Mouse (Mus musculus) kidney, embryonic 14.5 days (tissue): ENCODE measurements around the gene 1110008L16Rik. TPM values are rescaled to one million over a fixed set of nuclear protein-coding genes. Genes with fewer than 3 reads are reported as not detected.

ENCODE experiments used
- ATAC-seq: fragments of 200-750 bp; cut with Nextera tagmentation; 2 replicates; pipeline ENCODE4 v1.8.0; 2017; ENCODE audit warnings: moderate number of reproducible peaks, mild to moderate bottlenecking, moderate TSS enrichment, moderate library complexity; ENCODE audit not compliant: low FRiP score, low TSS enrichment
- H3K27ac ChIP-seq: fragments of 300-500 bp; sonication (generic); 2 replicates; pipeline ENCODE4 v1.5.1; 2014; ENCODE audit warnings: low read depth, mild to moderate bottlenecking, low read length, moderate library complexity, mixed read lengths
- H3K27me3 ChIP-seq: fragments of 300-500 bp; sonication (generic); 2 replicates; pipeline ENCODE4 v1.6.1; 2014; ENCODE audit warnings: mild to moderate bottlenecking, low read length; ENCODE audit not compliant: control insufficient read depth, insufficient read depth
- H3K36me3 ChIP-seq: fragments of 300-500 bp; sonication (generic); 2 replicates; pipeline ENCODE4 v1.6.1; 2014; ENCODE audit warnings: low read length, mixed read lengths; ENCODE audit not compliant: control insufficient read depth, insufficient read depth
- H3K4me1 ChIP-seq: fragments of 300-500 bp; sonication (generic); 2 replicates; pipeline ENCODE4 v1.6.1; 2014; ENCODE audit warnings: low read length, mixed read lengths; ENCODE audit not compliant: control insufficient read depth, insufficient read depth
- H3K4me2 ChIP-seq: fragments of 300-500 bp; sonication (generic); replicated peaks from 2 replicates; pipeline ENCODE4 v1.6.1; 2014; ENCODE audit warnings: low read depth, mild to moderate bottlenecking, low read length
- H3K4me3 ChIP-seq: fragments of 300-500 bp; sonication (generic); 2 replicates; pipeline ENCODE4 v1.5.1; 2014; ENCODE audit warnings: mild to moderate bottlenecking, low read length
- H3K9ac ChIP-seq: fragments of 300-500 bp; sonication (generic); 2 replicates; pipeline ENCODE4 v1.6.1; 2014; ENCODE audit warnings: low read depth, mild to moderate bottlenecking, low read length, moderate library complexity
- H3K9me3 ChIP-seq: fragments of 300-500 bp; sonication (generic); 2 replicates; pipeline ENCODE4 v1.6.1; 2016; ENCODE audit warnings: low read length; ENCODE audit not compliant: control insufficient read depth
- WGBS: fragments of 180-500 bp; shearing (Covaris S2); extraction: QIAGEN DNeasy Blood & Tissue Kit; methylation state at CpG from one replicate; pipeline ENCODE4 v1.1.7; 2014; 5-methylcytosine and 5-hydroxymethylcytosine counted together
- polyA plus RNA-seq: library from polyadenylated mRNA; unstranded; fragments of >200 nt; fragmentation: Nextera tagmentation; extraction: Ambion mirVana; gene quantifications from 2 replicates; pipeline ENCODE4 v1.2.1, GENCODE M21; 2014

Gene 1110008L16Rik
- polyA plus RNA-seq, 1 experiment from 2014 or later, result 17.9 TPM

GRCm38 (mm10) chr12:55353423-55353822 lies 54.0 kb downstream of the 1110008L16Rik start:
- Histone ChIP-seq H3K9me3 (no peaks in the 10 kb centered on the region), H3K9ac (no peak overlapping the region), H3K27me3 (no peaks in the 10 kb centered on the region), H3K27ac (no peak overlapping the region), H3K36me3 (no peaks in the 10 kb centered on the region), H3K4me1 (no peaks in the 10 kb centered on the region), H3K4me3 (no peak overlapping the region), H3K4me2 (no peak overlapping the region)
- WGBS, result 63% methylated on average over 6 of the region's 6 CpGs
- no peak for ATAC-seq

GRCm38 (mm10) chr12:55354904-55355303 lies 55.5 kb downstream of the 1110008L16Rik start:
- Histone ChIP-seq H3K4me1 (no peaks in the 10 kb centered on the region), H3K27me3 (no peaks in the 10 kb centered on the region), H3K9me3 (no peaks in the 10 kb centered on the region), H3K4me3 (no peak overlapping the region), H3K27ac (no peak overlapping the region), H3K4me2 (no peak overlapping the region), H3K9ac (no peak overlapping the region), H3K36me3 (no peaks in the 10 kb centered on the region)
- peak; percentile 72 for ATAC-seq
- 69% methylated on average over 4 of the region's 4 CpGs for WGBS

DNA sequence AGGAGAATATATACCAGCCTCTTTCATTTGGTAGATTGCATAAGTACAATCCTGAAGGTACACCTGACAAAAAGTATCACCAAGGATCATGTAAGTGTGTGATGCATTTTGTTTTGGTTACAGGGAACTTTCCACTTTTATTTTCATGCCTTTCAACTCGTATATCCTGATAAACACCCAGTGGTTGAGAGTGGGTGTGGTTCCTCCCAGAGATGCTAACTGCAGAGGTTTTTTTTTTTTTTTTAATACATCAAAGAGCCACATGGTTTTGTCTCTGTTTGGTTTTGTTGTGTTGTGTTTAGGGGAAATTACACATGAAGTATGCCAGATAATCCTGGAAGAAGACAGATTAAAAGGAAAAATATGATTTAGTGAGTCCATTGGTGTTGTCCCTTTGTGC lies 57.9 kb downstream of the 1110008L16Rik start:
- H3K27me3 ChIP-seq, result no peaks in the 10 kb centered on the region
- no peak for ATAC-seq
- no peak overlapping the region for H3K9ac ChIP-seq
- H3K9me3 ChIP-seq, result no peaks in the 10 kb centered on the region
- H3K4me3 ChIP-seq, result no peak overlapping the region
- 64% methylated on average over 1 of the region's 1 CpGs for WGBS
- H3K4me2 ChIP-seq, result no peak overlapping the region
- no peaks in the 10 kb centered on the region for H3K36me3 ChIP-seq
- no peaks in the 10 kb centered on the region for H3K4me1 ChIP-seq
- no peak overlapping the region for H3K27ac ChIP-seq

GRCm38 (mm10) chr12:55360929-55361328 lies 61.6 kb downstream of the 1110008L16Rik start:
- Histone ChIP-seq H3K9me3 (no peaks in the 10 kb centered on the region), H3K27ac (no peak overlapping the region), H3K4me2 (no peak overlapping the region), H3K27me3 (no peaks in the 10 kb centered on the region), H3K9ac (no peak overlapping the region), H3K4me1 (no peaks in the 10 kb centered on the region), H3K4me3 (no peak overlapping the region), H3K36me3 (no peaks in the 10 kb centered on the region)
- 75% methylated on average over 5 of the region's 5 CpGs for WGBS
- no peak for ATAC-seq

DNA sequence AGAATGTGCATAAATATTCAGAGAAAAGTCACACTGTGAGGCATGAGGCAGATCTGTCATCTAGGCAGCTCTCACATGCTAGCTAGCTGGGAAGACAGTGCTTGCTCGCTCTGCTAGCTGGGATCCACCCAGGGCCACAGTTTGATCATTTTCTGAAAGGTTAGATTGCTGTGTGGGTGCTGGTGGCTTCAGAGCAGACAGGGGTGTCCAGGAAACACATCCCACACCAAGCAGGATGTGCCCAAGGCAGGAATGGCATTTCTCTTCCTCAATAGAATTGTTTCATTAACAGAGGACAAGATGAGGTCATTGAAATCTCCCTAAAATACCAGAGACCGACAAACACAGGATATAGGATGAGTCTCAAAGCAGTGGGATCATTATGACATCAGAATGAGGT lies 65.7 kb downstream of the 1110008L16Rik start:
- Histone ChIP-seq H3K27me3 (no peaks in the 10 kb centered on the region), H3K4me2 (no peak overlapping the region), H3K9me3 (no peaks in the 10 kb centered on the region), H3K4me3 (no peak overlapping the region), H3K27ac (no peak overlapping the region), H3K36me3 (no peaks in the 10 kb centered on the region), H3K4me1 (no peaks in the 10 kb centered on the region), H3K9ac (no peak overlapping the region)
- WGBS, result 67% methylated on average over 2 of the region's 2 CpGs
- no peak for ATAC-seq

DNA sequence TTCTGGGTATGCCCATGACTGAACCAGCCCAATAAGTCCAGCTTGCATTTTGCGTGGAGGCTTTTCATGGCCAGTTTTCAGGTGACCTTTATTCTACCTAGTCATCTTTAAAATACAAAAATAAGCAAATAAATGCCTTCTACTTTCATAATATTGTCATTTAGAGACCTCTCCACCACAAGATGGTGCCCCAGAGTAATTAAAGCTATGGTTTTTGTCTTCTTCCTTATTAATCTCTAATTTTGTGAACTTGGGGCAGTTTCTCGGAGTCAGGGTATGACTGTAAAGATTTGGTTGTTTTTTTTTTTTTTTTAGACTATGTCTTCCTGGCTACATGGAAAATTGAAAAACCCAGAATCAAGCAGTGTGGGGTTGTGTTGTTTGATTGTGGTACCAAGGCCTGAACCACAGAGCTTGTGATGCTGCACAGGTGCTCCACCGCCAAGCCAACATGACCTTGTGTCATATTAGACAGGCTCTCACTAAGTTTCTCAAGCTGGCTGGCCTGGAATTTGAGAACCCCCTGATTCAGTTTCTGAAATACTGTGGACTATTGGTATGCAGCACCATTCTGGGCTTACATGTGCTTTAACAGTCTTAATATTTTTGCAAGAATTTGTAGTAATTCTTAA lies 73.2 kb downstream of the 1110008L16Rik start:
- Histone ChIP-seq H3K9ac (no peak overlapping the region), H3K4me1 (no peaks in the 10 kb centered on the region), H3K9me3 (no peaks in the 10 kb centered on the region), H3K27ac (no peak overlapping the region), H3K4me3 (no peak overlapping the region), H3K36me3 (no peaks in the 10 kb centered on the region), H3K4me2 (no peak overlapping the region), H3K27me3 (no peaks in the 10 kb centered on the region)
- no peak for ATAC-seq
- WGBS, result 84% methylated on average over 3 of the region's 3 CpGs

DNA sequence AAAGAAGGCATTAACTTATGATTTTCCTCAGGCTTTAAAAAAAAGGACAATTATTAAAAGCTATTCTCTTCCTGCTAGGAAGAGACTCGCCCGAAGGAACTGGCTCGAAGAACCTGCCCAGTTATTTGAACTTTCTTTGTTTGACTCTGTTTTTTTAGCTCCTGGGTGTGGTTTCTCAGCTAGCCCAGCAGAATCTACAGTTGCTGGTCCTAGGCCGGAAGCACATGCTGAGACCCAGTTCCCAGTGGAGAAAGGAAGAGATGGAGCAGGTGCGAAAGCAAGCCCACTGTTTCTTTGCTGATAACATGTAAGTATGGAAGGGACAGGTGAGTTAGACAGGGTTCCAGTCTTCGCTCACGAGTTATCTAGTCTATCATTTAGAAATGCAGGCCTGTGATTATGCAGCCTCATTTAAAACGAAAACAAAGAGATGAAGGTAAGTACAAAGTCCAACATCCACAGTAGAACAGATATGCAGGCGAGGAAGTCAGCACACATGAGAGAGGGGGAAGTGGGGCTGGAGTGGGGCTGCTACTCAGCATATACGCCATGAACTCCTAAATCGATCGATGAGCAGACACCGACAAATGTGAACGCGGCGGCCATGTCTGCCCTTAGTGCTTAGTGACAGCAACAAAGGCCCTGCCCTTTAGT lies 77.7 kb downstream of the 1110008L16Rik start:
- peaks cover 5% of the 10 kb centered on the region for H3K36me3 ChIP-seq
- no peak overlapping the region for H3K9ac ChIP-seq
- H3K4me3 ChIP-seq, result no peak overlapping the region
- no peak overlapping the region for H3K4me2 ChIP-seq
- H3K4me1 ChIP-seq, result no peaks in the 10 kb centered on the region
- no peaks in the 10 kb centered on the region for H3K27me3 ChIP-seq
- WGBS, result 88% methylated on average over 16 of the region's 16 CpGs
- H3K9me3 ChIP-seq, result no peaks in the 10 kb centered on the region
- no peak for ATAC-seq
- no peak overlapping the region for H3K27ac ChIP-seq

DNA sequence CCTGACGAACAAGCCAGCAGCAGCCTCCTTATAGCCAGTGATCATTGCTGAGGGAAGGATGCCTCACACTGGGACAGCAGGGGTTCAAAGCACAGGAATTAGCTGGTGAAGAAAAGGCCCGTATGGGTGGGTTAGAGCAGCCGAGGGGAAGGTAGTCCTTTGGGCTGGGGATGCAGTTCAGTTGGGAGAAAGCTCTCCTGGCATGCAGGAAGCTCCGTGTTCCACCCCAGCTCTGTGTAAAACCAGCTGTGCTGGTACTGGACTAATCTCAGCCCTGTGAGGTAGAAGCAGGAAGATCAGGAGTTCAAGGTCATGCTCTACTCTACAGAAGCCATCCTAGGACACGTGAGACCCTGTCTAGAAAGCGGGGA lies 78.2 kb downstream of the 1110008L16Rik start:
- Histone ChIP-seq H3K27me3 (no peaks in the 10 kb centered on the region), H3K27ac (no peak overlapping the region), H3K4me1 (no peaks in the 10 kb centered on the region), H3K4me3 (no peak overlapping the region), H3K4me2 (no peak overlapping the region), H3K36me3 (peaks cover 5% of the 10 kb centered on the region), H3K9ac (no peak overlapping the region), H3K9me3 (no peaks in the 10 kb centered on the region)
- no peak for ATAC-seq
- 69% methylated on average over 6 of the region's 6 CpGs for WGBS

DNA sequence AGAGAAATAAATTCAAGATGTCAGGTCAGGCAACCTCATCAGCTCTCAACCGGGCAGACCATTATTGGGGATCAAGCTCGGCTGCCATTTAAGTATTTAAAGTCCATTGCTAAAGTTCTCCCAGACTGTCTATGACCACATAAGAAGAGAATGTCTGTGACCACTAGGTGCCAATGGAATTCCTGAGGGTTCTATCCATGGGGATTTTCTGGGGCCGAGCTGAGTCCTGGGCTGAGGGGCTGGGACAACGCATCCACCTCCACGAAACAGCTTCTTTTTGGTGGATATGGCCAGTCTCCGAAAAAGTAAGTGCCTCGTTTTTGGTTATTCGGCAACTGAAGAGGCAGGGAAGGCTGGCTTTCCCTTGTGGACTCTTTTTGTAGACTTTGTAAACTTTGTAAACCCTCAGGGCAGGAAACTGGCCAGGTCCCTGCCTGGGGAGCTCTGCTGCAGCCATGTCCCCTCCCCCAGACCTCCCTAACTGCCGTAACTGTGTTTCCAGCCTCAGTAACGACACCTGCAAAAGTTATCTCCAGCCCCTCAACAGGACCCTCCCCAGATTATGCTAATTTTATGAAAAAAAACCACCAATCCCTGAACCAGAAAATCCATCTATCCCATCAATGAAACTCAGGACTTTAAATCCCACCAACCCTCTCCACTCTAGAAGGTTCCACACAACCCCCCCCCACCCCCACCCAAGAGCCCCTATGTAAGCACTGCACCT lies 84.8 kb downstream of the 1110008L16Rik start, which contains the start of gene Psma6:
TSS of gene Psma6 (plus strand) at position 200 of the 727 bp plus-strand sequence.
- no peak for ATAC-seq
- Histone ChIP-seq H3K27ac (no peak within 1 kb of the TSS), H3K36me3 (peaks cover 3% of the 10 kb centered on the region), H3K4me1 (peaks cover 5% of the 10 kb centered on the region; the same call in 1 of the 2 replicates), H3K4me3 (no peak within 1 kb of the TSS), H3K4me2 (no peak within 1 kb of the TSS), H3K9ac (no peak within 1 kb of the TSS), H3K9me3 (no peaks in the 10 kb centered on the region), H3K27me3 (no peaks in the 10 kb centered on the region)
- 76% methylated on average over 10 of the region's 10 CpGs for WGBS
